Mouse (Mus musculus): ENCODE results near the gene Tspan15. TPM values are rescaled to one million over a fixed set of nuclear protein-coding genes. Genes with fewer than 3 reads are reported as not detected.
A peak's percentile ranks its signal among the peaks of the same experiment; 100 is the strongest.

Tspan15 gene
- total RNA-seq, 2 experiments from 2014 or later = 1.6 to 11.1 TPM

GRCm38 (mm10) chr10:62236165-62236564 is 5.1 kb upstream of the Tspan15 start:
- ATAC-seq (replicated peaks; ENCODE audit: low FRiP score, poor library complexity, severe bottlenecking) = no peak

GRCm38 (mm10) chr10:62231811-62232210 is 760 bp upstream of the Tspan15 start:
- ATAC-seq (replicated peaks; ENCODE audit: low FRiP score, poor library complexity, severe bottlenecking) = no peak

GRCm38 (mm10) chr10:62231395-62231732 is 313 bp upstream of the Tspan15 start:
- no peak for ATAC-seq (replicated peaks; ENCODE audit: low FRiP score, poor library complexity, severe bottlenecking)

GRCm38 (mm10) chr10:62228126-62228525 is 2.9 kb downstream of the Tspan15 start:
- ATAC-seq (replicated peaks; ENCODE audit: low FRiP score, poor library complexity, severe bottlenecking) = no peak

- no peak for ATAC-seq (replicated peaks; ENCODE audit: low FRiP score, poor library complexity, severe bottlenecking)
These were observed 5.2 kb downstream of the Tspan15 start for GRCm38 (mm10) chr10:62225839-62226238.

GRCm38 (mm10) chr10:62224231-62224630 is 6.8 kb downstream of the Tspan15 start:
- ATAC-seq (replicated peaks; ENCODE audit: low FRiP score, poor library complexity, severe bottlenecking) = no peak

- ATAC-seq (replicated peaks; ENCODE audit: low FRiP score, poor library complexity, severe bottlenecking) = no peak
These were observed 8.3 kb downstream of the Tspan15 start for GRCm38 (mm10) chr10:62222777-62223176.

- ATAC-seq (replicated peaks; ENCODE audit: low FRiP score, poor library complexity, severe bottlenecking) = no peak
These were observed 9.4 kb downstream of the Tspan15 start for GRCm38 (mm10) chr10:62221647-62222046.

GRCm38 (mm10) chr10:62220732-62221514 is 10.1 kb downstream of the Tspan15 start:
- no peak for ATAC-seq (replicated peaks; ENCODE audit: low FRiP score, poor library complexity, severe bottlenecking)

GRCm38 (mm10) chr10:62218789-62219172 is 12.3 kb downstream of the Tspan15 start:
- ATAC-seq (replicated peaks; ENCODE audit: low FRiP score, poor library complexity, severe bottlenecking) = no peak

GRCm38 (mm10) chr10:62218044-62218788 is 12.8 kb downstream of the Tspan15 start:
- 0 out of 2 replicates have a peak, but pooled peaks have one; percentile 20 for ATAC-seq (replicated peaks; ENCODE audit: low FRiP score, poor library complexity, severe bottlenecking)

GRCm38 (mm10) chr10:62217196-62217595 is 13.9 kb downstream of the Tspan15 start:
- ATAC-seq (replicated peaks; ENCODE audit: low FRiP score, poor library complexity, severe bottlenecking) = no peak

- peak; percentile 70 for ATAC-seq (replicated peaks; ENCODE audit: low FRiP score, poor library complexity, severe bottlenecking)
These were observed 14.5 kb downstream of the Tspan15 start for GRCm38 (mm10) chr10:62216595-62216994.

- peak; percentile 31 for ATAC-seq (replicated peaks; ENCODE audit: low FRiP score, poor library complexity, severe bottlenecking)
These were observed 15.4 kb downstream of the Tspan15 start for GRCm38 (mm10) chr10:62215633-62216032.

GRCm38 (mm10) chr10:62215169-62215616 is 15.9 kb downstream of the Tspan15 start:
- no peak for ATAC-seq (replicated peaks; ENCODE audit: low FRiP score, poor library complexity, severe bottlenecking)

GRCm38 (mm10) chr10:62211310-62211709 is 19.7 kb downstream of the Tspan15 start:
- ATAC-seq (replicated peaks; ENCODE audit: low FRiP score, poor library complexity, severe bottlenecking) = no peak

- no peak for ATAC-seq (replicated peaks; ENCODE audit: low FRiP score, poor library complexity, severe bottlenecking)
These were observed 22.7 kb downstream of the Tspan15 start for GRCm38 (mm10) chr10:62208241-62208896.

GRCm38 (mm10) chr10:62202574-62202973 is 28.5 kb downstream of the Tspan15 start:
- ATAC-seq (replicated peaks; ENCODE audit: low FRiP score, poor library complexity, severe bottlenecking) = no peak

- ATAC-seq (replicated peaks; ENCODE audit: low FRiP score, poor library complexity, severe bottlenecking) = no peak
These were observed 32.2 kb downstream of the Tspan15 start for GRCm38 (mm10) chr10:62198891-62199290.

GRCm38 (mm10) chr10:62197403-62197802 is 33.6 kb downstream of the Tspan15 start:
- no peak for ATAC-seq (replicated peaks; ENCODE audit: low FRiP score, poor library complexity, severe bottlenecking)

- no peak for ATAC-seq (replicated peaks; ENCODE audit: low FRiP score, poor library complexity, severe bottlenecking)
These were observed 35.7 kb downstream of the Tspan15 start for GRCm38 (mm10) chr10:62195376-62195775.

Measured in erythroblast, adult 5-6 weeks (primary cell).